Mouse (Mus musculus): Measurements from ENCODE around the gene Ccdc127. TPM values are rescaled to one million over a fixed set of nuclear protein-coding genes. Genes with fewer than 3 reads are reported as not detected.

Ccdc127 gene
- 28.5 and 48.1 TPM in 2 replicates for polyA plus RNA-seq (2012; rRNA removed)

DNA sequence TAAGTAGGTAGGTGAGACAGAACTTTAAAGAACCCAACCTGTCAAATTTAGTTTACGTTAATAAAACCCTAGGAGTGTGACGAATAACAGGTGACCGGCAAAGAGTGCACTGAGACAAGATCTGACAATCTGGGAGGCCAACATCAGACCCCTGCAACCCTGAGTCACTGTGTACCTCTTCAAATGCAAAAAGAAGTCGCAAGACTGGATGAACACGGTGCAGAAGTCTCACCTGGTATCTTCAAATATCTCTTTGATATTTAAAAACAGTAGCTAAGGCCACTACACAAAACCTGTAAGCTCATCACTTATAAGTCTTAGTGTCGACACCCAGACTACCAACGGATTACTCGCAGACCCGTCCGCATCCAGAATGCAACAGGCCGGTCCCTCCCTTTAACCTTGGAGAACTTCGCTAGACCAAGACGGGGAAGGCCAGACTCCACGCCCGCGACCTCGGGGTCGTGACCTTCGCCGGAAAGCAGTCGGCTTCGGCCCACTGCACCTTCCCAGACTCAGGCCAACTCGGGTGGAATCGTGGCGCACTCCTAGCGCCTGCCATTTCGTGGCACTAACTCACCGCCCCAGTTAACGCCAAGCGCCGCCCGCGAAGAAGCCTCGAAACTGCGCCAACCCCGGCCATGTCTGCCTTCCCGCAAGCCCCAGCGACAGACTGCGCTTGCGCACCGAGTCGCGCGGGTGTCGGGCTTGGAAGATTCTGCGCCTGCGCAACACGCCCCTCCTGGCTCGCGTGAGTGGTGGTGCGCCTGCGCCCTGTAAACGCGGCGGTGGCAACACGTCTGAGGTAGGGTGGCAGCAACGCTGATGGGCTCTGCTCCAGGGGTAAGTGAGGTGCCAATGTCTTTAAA is at the start of gene Ccdc127, which contains the start of gene Sdha:
Gene Ccdc127 (plus strand): TSS at position 744 of the 869 bp plus-strand sequence.
Gene Sdha (minus strand): TSS at position 715 of the 869 bp plus-strand sequence.

DNA sequence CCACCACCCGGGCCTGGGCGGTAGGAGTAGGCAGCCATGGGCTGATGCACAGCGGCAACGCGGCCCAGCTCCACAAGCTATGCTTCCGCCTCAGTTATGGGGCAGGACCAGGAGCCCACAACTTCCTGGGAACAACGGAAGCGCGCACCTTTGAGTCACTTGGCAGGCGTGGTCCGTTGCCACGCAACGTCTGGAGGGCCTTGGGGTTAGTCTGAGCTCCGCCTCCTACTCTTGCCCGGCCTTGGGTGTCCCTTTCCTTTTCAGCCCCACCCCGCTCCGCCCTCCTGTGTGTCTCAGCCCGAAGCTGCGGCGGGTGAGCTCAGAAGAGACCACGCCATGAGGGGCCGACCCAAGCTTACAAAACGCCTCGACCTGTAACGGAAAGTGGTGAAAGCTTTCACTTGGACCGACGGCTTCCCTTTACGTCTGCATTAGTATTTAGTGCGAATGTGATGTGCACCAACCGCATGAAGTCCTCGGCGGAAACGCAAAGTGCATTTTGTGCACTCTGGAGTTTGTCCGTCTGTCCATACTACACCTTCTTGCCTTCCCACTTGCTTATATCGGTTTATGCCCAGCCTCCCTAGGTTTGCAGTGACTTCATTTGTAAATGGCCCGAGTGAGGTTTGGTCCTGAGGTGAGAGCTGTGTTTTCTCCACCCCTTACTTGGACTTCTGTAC is 32.8 kb upstream of the Ccdc127 start, which contains the start of gene Pdcd6:
Gene Pdcd6 (minus strand): TSS at position 411 of the 680 bp plus-strand sequence.

DNA sequence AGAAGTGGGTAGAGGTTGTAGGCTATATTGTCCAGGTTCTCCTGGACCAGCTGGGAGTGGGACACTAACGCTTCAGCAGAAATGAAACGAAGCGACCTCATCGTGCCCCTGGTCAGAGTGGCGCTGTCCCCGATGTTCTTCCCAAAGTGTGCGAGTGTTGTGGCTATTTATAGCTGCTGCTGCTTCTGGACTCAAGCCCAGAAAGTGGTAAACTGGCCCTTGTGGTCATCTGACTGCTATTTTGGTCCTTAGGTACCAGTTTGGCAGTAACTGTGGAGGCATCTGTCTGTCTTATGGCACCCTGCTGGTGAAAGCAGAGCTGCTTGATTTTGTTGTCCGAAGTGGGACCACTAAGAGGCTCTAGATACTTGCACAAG is 13.7 kb downstream of the Ccdc127 start, which contains the start of gene Lrrc14b:
Gene Lrrc14b (minus strand): TSS at position 147 of the 377 bp plus-strand sequence.

DNA sequence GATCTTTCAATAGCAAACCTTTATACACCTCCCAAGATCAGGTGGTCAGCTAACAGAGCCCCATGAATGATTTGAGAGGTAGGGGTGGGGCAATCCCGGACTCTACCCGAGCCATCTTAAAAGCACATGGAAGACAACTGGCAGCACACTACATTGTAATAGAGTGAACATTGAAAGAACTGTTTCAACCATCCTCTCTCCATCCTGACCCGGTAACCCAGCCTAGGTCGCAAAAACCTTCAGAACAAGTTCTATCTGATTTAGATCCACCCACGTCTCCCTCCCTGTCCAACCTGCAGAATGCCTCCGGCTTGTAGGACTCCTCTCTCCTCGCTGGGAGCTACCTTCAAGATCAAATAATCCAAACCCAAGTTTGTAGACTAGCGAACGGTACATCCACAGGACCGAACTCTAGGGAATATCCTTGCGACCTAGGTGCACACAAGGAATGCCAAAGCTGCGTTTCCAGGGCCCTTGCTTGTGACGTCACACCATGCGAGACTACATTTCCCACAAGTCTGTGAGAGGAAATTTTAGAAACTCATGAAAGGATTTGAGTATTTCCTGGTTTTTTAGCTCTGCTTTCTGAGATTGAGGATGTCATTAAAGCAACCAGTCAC is 40.4 kb downstream of the Ccdc127 start, which contains the start of gene Zfp72:
Gene Zfp72 (minus strand): TSS at position 466 of the 620 bp plus-strand sequence.

DNA sequence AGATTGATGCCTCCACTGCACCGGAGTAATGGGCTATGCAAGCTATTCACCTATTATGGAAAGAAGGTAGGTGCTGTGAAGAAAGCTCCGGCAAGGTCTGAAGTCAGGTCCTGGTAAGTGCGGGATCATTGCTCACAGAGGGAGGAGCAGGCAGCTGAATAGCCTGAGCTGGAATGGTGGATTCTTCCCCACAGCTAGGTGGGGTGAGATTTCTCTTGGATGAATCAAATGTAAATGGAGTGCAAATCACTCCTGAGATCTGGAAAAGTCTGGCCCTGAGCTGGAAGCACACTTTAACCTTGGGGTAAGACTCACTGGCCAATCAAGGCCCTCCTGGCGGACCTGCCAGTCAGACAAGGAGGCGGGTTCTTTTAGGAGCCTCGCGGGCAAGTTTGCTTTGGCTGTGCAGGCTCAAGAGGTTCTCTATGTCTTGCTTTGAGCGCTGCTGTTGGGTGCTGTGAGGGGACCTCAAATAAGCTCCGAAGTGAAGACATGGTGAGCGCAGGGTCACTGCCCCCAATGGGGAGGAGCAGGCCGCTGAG is 49.3 kb downstream of the Ccdc127 start, which contains the start of gene Ftl1-ps1:
Gene Ftl1-ps1 (plus strand): TSS at position 397 of the 542 bp plus-strand sequence.

Other genes starting within 250 kb of the Ccdc127 start
- gene Slc9a3, start 228.9 kb upstream of the Ccdc127 start, polyA plus RNA-seq (2012; rRNA removed) = not detected in 2 replicates
- 50.8 and 83.6 TPM in 2 replicates for gene Exoc3, start 141.6 kb upstream of the Ccdc127 start, polyA plus RNA-seq (2012; rRNA removed)
- gene Ahrr, start 58.0 kb upstream of the Ccdc127 start, polyA plus RNA-seq (2012; rRNA removed) = 1.4 and 2.2 TPM in 2 replicates
- gene Pdcd6, start 32.7 kb upstream of the Ccdc127 start, polyA plus RNA-seq (2012; rRNA removed) = 78.0 and 119 TPM in 2 replicates
- gene Sdha, start within 50 bp of the Ccdc127 start, polyA plus RNA-seq (2012; rRNA removed) = 142 and 157 TPM in 2 replicates
- 0.06 and 0.30 TPM in 2 replicates for gene Lrrc14b, start 13.7 kb downstream of the Ccdc127 start, polyA plus RNA-seq (2012; rRNA removed)
- 1.2 and 1.8 TPM in 2 replicates for gene Zfp72, start 40.5 kb downstream of the Ccdc127 start, polyA plus RNA-seq (2012; rRNA removed)
- gene Ftl1-ps1, start 49.4 kb downstream of the Ccdc127 start, polyA plus RNA-seq (2012; rRNA removed) = 35.2 and 45.0 TPM in 2 replicates
- 6.1 and 12.2 TPM in 2 replicates for gene Zfp825, start 143.7 kb downstream of the Ccdc127 start, polyA plus RNA-seq (2012; rRNA removed)

Data from central nervous system, embryonic 11.5 days (tissue).